13 mouse cellular contexts compared by ENCODE assay signal in the genomic region with DNA sequence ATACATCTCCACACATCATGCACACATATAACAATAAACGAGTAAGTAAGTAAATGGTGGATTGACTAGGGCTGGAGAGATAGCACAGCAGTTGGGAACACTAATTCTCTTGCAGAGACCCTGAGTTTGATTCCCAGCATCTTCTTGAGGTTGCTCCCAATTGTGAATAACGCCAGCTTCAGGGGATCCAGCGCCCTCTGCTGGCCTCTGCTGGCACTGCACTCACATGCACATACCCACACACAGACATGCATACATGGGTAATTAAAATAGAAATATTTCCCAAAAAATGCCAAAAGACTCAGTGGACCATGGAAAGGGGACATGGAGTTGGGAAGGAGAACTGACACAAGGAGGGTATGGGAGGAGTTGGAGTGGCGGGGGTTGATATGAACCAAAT. TPM values are rescaled to one million over a fixed set of nuclear protein-coding genes. Genes with fewer than 3 reads are reported as not detected.
DNase-seq lines count a peak whose midpoint lies in the region; ATAC-seq and TF ChIP-seq lines count a peak whose summit lies in the region.
"Had no signal": no experiment of that assay in that cellular context is flagged by ENCODE, and none has a peak within 500 bp of the region (broad histone marks: within the 10 kb centered on the region; RNA-seq: fewer than 3 reads in every experiment).

No protein-coding gene starts in this region.

- H3K36me3 ChIP-seq in kidney, embryonic 14.5 days (ENCODE audit: control insufficient read depth, insufficient read depth, low read length) = no peaks in the 10 kb centered on the region
- H3K36me3 ChIP-seq: embryonic facial prominence, embryonic 12.5 days; forebrain, embryonic 12.5 days; limb, embryonic 12.5 days; midbrain, embryonic 13.5 days; neural tube, embryonic 12.5 days had no signal

- no peak overlapping the region for H3K27ac ChIP-seq in kidney, embryonic 14.5 days (ENCODE audit: low read depth, low read length)
- H3K27ac ChIP-seq: embryonic facial prominence, embryonic 12.5 days; forebrain, embryonic 12.5 days; limb, embryonic 12.5 days; midbrain, embryonic 13.5 days; neural tube, embryonic 12.5 days had no signal

- no peaks in the 10 kb centered on the region for H3K9me3 ChIP-seq in kidney, embryonic 14.5 days (ENCODE audit: control insufficient read depth, low read length)
- H3K9me3 ChIP-seq: embryonic facial prominence, embryonic 12.5 days; midbrain, embryonic 13.5 days had no signal

- no peak for ATAC-seq in kidney, embryonic 14.5 days (ENCODE audit: low FRiP score, low TSS enrichment)
- ATAC-seq: midbrain, embryonic 13.5 days had no signal

- no peak for TF ChIP-seq POLR2A in brain, embryonic 14.5 days (IDR thresholded peaks at IDR 0.05; ENCODE audit: borderline replicate concordance, extremely low read depth, insufficient read depth, insufficient read length, poor library complexity, severe bottlenecking)

- H3K4me1 ChIP-seq in kidney, embryonic 14.5 days (ENCODE audit: control insufficient read depth, insufficient read depth, low read length) = 0 out of 2 replicates have a peak, but pooled peaks cover 5% of the 10 kb centered on the region

- DNase-seq in kidney, adult 9 months = peak; percentile 19
- DNase-seq in 416B (ENCODE audit: low read depth) = peak; percentile 8
- peak; percentile 19 for DNase-seq in CD4-positive helper T cell, adult 2 months (ENCODE audit: low read depth, low spot score)
- DNase-seq in brain, embryonic 14.5 days (ENCODE audit: low read depth) = no peak
- no peak for DNase-seq in frontal cortex, postnatal 25 days (ENCODE audit: low spot score in 2 of 2)
- DNase-seq in spleen, adult 12 weeks (ENCODE audit: low spot score) = no peak
- DNase-seq in left cerebral cortex, postnatal 36 days (ENCODE audit: low spot score in 2 of 2) = no peak

- WGBS in kidney, embryonic 14.5 days = 64% methylated on average over 4 of the region's 4 CpGs

- H3K4me2 ChIP-seq in kidney, embryonic 14.5 days (replicated peaks; ENCODE audit: low read depth, low read length) = no peak overlapping the region
- H3K4me2 ChIP-seq: embryonic facial prominence, embryonic 12.5 days; forebrain, embryonic 12.5 days; limb, embryonic 12.5 days; midbrain, embryonic 13.5 days; neural tube, embryonic 12.5 days had no signal

- intact Hi-C loops in left cerebral cortex, postnatal 36 days (cut with DNase I) = loop anchor here (5.0 kb wide), 4 partner anchors 47 to 247 kb away; a partner anchor contains a TSS

- TF ChIP-seq CTCF in brain, embryonic 14.5 days (IDR thresholded peaks at IDR 0.05; ENCODE audit: borderline replicate concordance, extremely low read depth, insufficient read depth, insufficient read length) = peak; percentile 41; the same call in 1 of the 2 replicates

- no peak overlapping the region for H3K4me3 ChIP-seq in kidney, embryonic 14.5 days (ENCODE audit: low read length)
- H3K4me3 ChIP-seq: embryonic facial prominence, embryonic 12.5 days; forebrain, embryonic 12.5 days; limb, embryonic 12.5 days; midbrain, embryonic 13.5 days; neural tube, embryonic 12.5 days had no signal

- no peaks in the 10 kb centered on the region for H3K27me3 ChIP-seq in kidney, embryonic 14.5 days (ENCODE audit: control insufficient read depth, insufficient read depth, low read length)
- H3K27me3 ChIP-seq: embryonic facial prominence, embryonic 12.5 days; forebrain, embryonic 12.5 days; limb, embryonic 12.5 days; midbrain, embryonic 13.5 days; neural tube, embryonic 12.5 days had no signal

- H3K9ac ChIP-seq in kidney, embryonic 14.5 days (ENCODE audit: low read depth, low read length) = no peak overlapping the region
- H3K9ac ChIP-seq: embryonic facial prominence, embryonic 12.5 days; forebrain, embryonic 12.5 days; limb, embryonic 12.5 days; midbrain, embryonic 13.5 days; neural tube, embryonic 12.5 days had no signal

RNA-seq across cellular contexts. Expression of a gene that starts 24.5 kb away (rescaled TPM):
- 7.3 and 11.0 TPM in 2 replicates for polyA plus RNA-seq in kidney, embryonic 14.5 days (2014; fragmentation: Nextera tagmentation; extraction: Ambion mirVana)
- 15.4 and 33.5 TPM in 2 replicates for polyA plus RNA-seq in brain, embryonic 14.5 days (2012; rRNA removed)
- 10 to 100 TPM; 17.6 to 18.9 TPM for total RNA-seq in left cerebral cortex, postnatal 36 days (2021)

RNA-seq across cellular contexts. Expression of a gene that starts 53.0 kb away (rescaled TPM):
- polyA plus RNA-seq in kidney, embryonic 14.5 days (2014; fragmentation: Nextera tagmentation; extraction: Ambion mirVana) = 33.4 and 37.8 TPM in 2 replicates
- 70.0 and 94.1 TPM in 2 replicates for polyA plus RNA-seq in brain, embryonic 14.5 days (2012; rRNA removed)
- 10 to 100 TPM; 30.0 to 31.6 TPM for total RNA-seq in left cerebral cortex, postnatal 36 days (2021)

Comparison
In these comparisons a context has a peak if more than half of its experiments do, and no peak if none do; other contexts are left out.
1. DNase-seq: peak in kidney, adult 9 months (single experiment), 416B (single experiment) and CD4-positive helper T cell, adult 2 months (single experiment); none in brain, embryonic 14.5 days (single experiment), frontal cortex, postnatal 25 days (0 of 2), spleen, adult 12 weeks (single experiment) and left cerebral cortex, postnatal 36 days (0 of 2).